Mouse (Mus musculus) layer of hippocampus, postnatal 10 days (tissue): ENCODE results near the gene Anxa11. TPM values are rescaled to one million over a fixed set of nuclear protein-coding genes. Genes with fewer than 3 reads are reported as not detected.

Experiments
- microRNA-seq, 2 experiments: library from miRNA; unstranded; fragments of <30 nt; microRNA quantifications; one replicate each; pipeline ENCODE4 v1.2.0; 2021
- total RNA-seq, 2 experiments: library from RNA; stranded (reverse); gene quantifications; 2 replicates each; pipeline ENCODE4 v1.2.3; 2021

The Anxa11 gene
- total RNA-seq, 2 experiments from 2014 or later, result 16.6 to 17.0 TPM

Small RNA genes within 50 kb of the gene (microRNA-seq; reads per million reads assigned to microRNA genes)
- 0 reads per million in 2 experiments for gene Gm23701

Other genes starting within 250 kb of the Anxa11 start
- gene Ppif, start 148.0 kb upstream of the Anxa11 start, total RNA-seq, result 10 to 100 TPM; 25.4 to 26.7 TPM
- gene Zcchc24, start 73.1 kb upstream of the Anxa11 start, total RNA-seq, result 10 to 100 TPM; 52.0 to 55.7 TPM
- 1 to 10 TPM in 1 of 2 experiments, not detected in 1; 2.6 TPM for gene Plac9a, start 60.9 kb downstream of the Anxa11 start, total RNA-seq
- 10 to 100 TPM; 13.7 to 21.2 TPM for gene Tmem254a, start 85.5 kb downstream of the Anxa11 start, total RNA-seq
- not detected for gene Cphx1, start 96.1 kb downstream of the Anxa11 start, total RNA-seq
- gene Duxbl1, start 136.4 kb downstream of the Anxa11 start, total RNA-seq, result 1 to 10 TPM in 1 of 2 experiments, not detected in 1; 1.3 TPM
- gene Gm9780, start 200.6 kb downstream of the Anxa11 start, total RNA-seq, result 10 to 100 TPM; 17.5 to 18.8 TPM
- 10 to 100 TPM; 35.1 to 52.3 TPM for gene Tmem254c, start 225.2 kb downstream of the Anxa11 start, total RNA-seq
- not detected for gene Cphx2, start 239.4 kb downstream of the Anxa11 start, total RNA-seq
- not detected for gene Cphx3, start 240.1 kb downstream of the Anxa11 start, total RNA-seq